Mouse (Mus musculus): ENCODE measurements around the gene Rrp1.
A peak's percentile ranks its signal among the peaks of the same experiment; 100 is the strongest.

Gene Rrp1

GRCm38 (mm10) chr10:78412319-78413151 lies at the start of gene Rrp1:
Gene Rrp1, minus strand, starts transcription at chr10:78413043.
- DNase-seq: peak; percentile 97

GRCm38 (mm10) chr10:78461767-78462166 lies 48.9 kb upstream of the Rrp1 start:
- DNase-seq: no peak

DNA sequence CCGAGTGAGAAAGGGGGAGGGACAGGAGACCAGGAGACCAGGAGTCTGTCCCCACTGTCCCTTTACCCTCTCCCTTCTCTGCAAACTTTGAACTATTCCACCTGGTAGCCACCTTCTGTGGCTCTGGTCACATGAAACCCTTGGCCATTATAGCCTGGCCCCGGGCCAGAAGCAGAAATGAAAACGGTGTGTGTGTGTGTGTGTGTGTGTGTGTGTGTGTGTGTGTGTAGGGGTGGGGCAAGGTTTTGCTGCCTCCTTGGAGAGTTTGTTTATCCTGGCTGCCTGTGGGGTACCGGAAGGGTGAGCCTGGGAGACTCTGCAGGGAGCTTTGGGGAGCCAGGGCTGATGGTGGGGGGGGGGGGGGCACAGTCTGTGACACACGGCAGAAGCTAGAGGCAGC lies 47.6 kb upstream of the Rrp1 start:
- no peak for DNase-seq

DNA sequence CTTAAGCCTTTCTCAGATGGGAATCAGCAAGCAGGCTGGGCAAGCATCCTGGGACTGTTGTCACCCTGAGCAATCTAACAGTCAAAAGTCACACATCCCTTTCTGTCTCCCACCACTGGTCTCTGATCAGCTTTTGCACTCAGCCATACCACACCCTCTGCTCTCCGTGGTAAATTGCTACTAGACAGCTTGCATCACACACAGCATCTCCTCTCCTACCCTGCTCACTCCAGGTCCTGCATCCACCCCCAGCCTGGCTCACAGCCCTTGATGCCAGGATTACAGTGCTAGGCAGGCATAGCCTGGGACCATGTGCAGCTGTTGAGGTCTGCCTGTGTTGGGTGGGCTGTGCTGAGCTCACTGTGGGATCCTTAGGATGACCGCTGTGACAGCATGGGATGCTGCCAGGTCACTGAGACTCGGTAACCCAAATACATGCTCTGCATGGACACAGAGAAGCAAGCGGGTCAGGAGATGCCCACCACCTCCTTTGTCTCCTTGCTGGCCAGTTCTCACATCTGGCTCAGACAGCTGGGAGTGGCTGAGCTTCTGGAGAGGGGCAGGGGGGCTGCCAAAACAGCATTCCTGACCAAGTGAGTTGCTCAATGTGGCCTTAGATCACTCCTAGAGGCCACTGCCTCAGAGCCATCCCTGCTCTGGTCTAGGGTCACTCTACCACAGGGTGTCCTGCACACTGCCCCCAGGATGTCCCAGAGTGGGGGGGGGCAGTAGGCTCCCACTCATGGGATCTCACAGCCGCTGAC lies 45.7 kb upstream of the Rrp1 start:
- DNase-seq: no peak

GRCm38 (mm10) chr10:78457495-78458347 lies 44.9 kb upstream of the Rrp1 start:
- DNase-seq: peak; percentile 88

DNA sequence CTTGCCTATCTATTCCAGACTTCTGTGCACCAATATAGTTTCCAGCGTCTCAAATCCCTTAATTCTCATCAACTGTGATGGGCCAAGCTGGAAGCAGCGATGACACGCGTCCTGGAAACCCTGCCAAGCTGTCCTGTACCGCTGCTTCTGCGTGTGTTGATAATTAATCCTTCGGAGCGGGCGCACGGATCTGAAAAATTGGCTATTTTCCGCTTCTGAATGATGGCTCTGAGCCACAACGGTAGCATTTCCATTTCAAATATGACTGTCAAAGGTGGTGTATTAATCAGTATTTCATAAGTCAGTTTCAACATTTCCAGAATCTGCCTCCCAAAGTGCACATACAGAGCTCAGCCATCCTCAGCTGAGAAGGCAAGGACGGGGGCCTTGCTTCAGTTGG lies 43.9 kb upstream of the Rrp1 start:
- DNase-seq: no peak

DNA sequence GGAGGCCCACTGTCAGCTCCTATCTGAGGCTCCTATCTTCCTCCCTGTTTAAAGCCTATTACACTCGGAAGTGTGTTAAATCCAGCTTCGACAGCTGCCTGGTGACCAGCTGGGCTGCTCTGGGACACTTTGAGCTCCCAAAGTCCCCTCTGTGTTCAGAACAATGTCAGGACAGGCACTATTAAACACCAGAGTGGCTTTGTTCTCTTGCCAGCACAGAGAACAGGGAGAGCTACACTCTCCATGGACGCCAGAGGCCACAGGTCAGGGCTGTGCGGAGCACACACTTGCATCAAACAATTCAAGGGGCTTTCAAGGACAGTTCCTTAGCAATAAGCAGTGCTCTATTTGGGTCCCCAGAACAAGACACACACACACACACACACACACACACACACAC lies 39.8 kb upstream of the Rrp1 start:
- DNase-seq: no peak

DNA sequence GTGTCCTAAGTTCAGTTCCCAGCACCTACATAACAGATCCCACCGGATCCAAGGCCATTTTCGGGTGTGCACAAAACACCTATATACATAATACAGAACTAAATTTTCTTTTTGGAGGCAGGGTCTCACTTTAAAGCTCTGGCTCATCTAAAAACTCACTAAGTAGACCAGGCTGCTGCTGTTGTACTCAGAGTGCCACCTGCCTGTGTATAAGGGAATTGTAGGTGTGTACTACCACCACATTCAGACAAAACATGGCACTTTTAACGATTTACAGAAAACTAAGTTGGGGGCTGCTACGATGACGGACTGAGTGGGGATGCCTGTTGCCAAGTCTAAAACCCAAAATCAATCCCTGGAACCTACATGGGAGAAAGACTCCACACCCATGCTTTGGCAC lies 37.9 kb upstream of the Rrp1 start:
- no peak for DNase-seq

GRCm38 (mm10) chr10:78447396-78447795 lies 34.6 kb upstream of the Rrp1 start:
- DNase-seq: no peak

GRCm38 (mm10) chr10:78446195-78446594 lies 33.4 kb upstream of the Rrp1 start:
- DNase-seq: no peak

- DNase-seq: no peak
Measured at GRCm38 (mm10) chr10:78442292-78442691, 29.4 kb upstream of the Rrp1 start.

GRCm38 (mm10) chr10:78441606-78442005 lies 28.8 kb upstream of the Rrp1 start:
- no peak for DNase-seq

GRCm38 (mm10) chr10:78440812-78441211 lies 28.0 kb upstream of the Rrp1 start:
- peak; percentile 30 for DNase-seq

DNA sequence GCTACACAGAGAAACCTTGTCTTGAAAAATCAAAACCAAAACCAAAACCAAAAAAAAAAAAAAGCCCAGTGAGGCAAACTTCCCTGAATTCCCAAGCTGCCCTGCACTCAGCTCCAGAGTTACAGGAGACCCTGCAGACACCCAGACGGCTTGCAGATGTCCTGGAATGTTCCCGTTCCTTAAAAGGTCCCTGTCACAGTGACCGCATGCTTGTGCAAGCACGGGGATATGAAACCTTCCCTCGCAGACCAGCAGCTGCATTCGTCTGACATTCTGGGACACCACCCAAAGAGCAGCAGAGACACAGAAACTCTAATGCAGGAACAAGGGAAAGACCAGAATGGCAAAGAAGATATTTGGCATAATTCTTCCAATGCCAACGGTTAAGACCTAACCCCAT lies 27.1 kb upstream of the Rrp1 start:
- no peak for DNase-seq

GRCm38 (mm10) chr10:78439550-78439949 lies 26.7 kb upstream of the Rrp1 start:
- DNase-seq: peak; percentile 52

- peak; percentile 89 for DNase-seq
Measured at GRCm38 (mm10) chr10:78438094-78438493, 25.3 kb upstream of the Rrp1 start.

DNA sequence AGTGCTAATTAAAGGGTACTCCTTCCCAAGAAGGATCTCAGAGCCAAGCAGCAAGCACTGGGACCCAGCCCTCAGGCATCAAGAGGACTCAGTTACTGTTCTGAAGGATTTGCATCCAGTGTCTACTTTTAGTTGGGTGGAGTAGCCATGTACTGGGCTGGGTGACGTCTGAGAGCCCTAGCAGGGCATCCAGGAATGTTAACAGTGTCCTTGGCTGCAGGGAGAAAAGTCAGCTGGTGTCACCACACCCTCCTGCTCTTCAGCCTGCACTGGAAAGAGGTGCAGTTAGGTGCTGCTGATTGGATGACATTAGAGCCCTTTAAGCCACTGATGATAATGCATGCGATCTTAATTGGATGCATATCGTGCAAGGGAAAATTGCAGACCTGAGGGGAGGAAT lies 20.0 kb upstream of the Rrp1 start:
- DNase-seq: no peak

- no peak for DNase-seq
Measured at GRCm38 (mm10) chr10:78429776-78430175, 16.9 kb upstream of the Rrp1 start.

DNA sequence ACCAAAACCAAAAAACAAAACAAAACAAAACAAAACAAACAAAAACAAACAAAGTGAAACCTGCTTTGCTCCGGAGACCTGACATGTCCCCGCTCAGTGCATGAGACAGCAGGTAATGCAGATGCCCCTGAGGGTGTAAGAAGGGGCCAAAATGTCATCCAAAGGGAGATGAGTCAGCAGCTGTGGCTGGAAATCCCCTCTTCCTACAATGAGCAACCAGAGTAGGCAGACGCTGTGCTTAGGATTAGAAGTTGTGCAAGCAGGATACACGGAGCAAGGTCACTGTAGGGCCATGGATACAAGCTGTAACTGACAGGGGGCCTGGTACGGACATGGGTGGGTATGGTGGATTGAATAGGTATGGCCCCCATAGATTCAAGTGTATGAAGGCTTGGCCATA lies 16.3 kb upstream of the Rrp1 start:
- DNase-seq: no peak

- DNase-seq: no peak
Measured at GRCm38 (mm10) chr10:78428070-78428469, 15.2 kb upstream of the Rrp1 start.

DNA sequence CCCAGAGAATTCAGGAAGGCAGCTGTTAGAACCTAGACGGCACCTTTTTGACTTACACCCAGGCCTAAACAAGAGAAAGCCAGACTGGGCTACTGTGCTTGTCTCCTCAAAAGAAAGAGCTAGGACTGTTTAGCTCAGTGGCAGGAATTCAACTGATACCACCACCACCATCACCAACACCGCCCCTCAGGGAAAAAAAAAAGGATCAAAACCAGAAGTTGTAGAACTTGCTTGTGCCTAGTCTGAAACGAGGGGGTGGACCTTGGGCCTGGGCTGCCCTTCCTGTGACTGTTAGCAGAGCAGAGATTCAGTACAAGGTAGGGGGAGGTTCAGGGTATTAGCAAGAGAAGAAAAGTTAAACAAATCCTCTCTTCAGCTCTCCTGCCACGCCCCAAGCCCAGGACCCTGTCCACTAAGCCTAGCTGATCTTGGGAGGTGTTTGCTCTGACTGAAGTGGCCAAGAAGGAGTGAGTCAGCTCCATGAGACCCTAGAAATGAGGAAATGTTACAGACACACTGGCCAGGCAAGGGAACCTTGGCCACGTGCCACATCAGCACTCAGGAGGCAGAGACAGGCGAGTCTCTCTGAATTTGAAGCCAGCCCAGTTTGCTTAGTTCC lies 13.4 kb upstream of the Rrp1 start:
- no peak for DNase-seq

- DNase-seq: peak; percentile 88
Measured at GRCm38 (mm10) chr10:78425181-78426041, 12.6 kb upstream of the Rrp1 start, which contains the start of gene Cstb. Gene Cstb, plus strand, starts transcription at chr10:78425669.
